Mouse (Mus musculus): ENCODE measurements around the gene Anxa7. TPM values are rescaled to one million over a fixed set of nuclear protein-coding genes. Genes with fewer than 3 reads are reported as not detected.

The Anxa7 gene
- 43.4 and 69.8 TPM in 2 replicates for polyA plus RNA-seq (2015; fragmentation: Nextera tagmentation; extraction: Ambion mirVana)

GRCm38 (mm10) chr14:20479291-20480194 is at the start of gene Anxa7:
Gene Anxa7, minus strand, starts transcription at chr14:20480133.

GRCm38 (mm10) chr14:20496603-20497002 is 16.7 kb upstream of the Anxa7 start, which contains the start of gene Mss51:
Gene Mss51, minus strand, starts transcription at chr14:20496901.

DNA sequence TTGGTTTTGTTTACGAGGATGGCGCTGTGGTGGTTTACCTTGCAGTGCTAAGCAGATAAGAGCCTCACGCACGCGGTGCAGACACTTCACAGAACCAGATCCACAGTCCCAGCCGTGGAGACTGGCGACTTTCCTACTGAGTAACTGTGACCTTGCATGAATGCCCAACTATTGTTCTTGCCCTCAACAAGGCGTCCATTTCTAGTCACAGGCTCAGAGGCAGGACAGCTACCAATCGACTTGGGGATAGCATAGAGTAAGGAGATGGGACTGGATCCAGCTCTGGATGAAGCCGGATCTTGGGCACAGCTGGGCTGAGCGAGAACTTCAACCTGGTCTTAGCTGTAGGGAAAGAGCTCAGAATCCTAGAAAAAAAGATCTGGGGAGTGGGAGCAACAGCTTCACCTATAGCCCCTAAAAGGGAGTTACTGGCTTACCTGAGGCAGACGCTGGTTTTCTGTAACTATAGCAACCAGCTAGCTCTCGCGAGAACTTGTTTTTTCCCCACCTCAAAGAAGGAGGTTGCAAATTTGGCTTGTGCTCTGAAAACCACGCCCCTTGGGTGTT is 28.1 kb downstream of the Anxa7 start, which contains the start of gene Cfap70:
Cfap70 (minus strand) TSS at position 462 of the 567 bp plus-strand sequence.

Other genes with a start within 250 kb of the Anxa7 start
- 0.15 TPM in 1 of 2 replicates, not detected in the other for gene Kcnk16, start 210.9 kb downstream of the Anxa7 start, polyA plus RNA-seq (2015; fragmentation: Nextera tagmentation; extraction: Ambion mirVana)
- gene Nudt13, start 185.4 kb downstream of the Anxa7 start, polyA plus RNA-seq (2015; fragmentation: Nextera tagmentation; extraction: Ambion mirVana): 14.6 and 25.8 TPM in 2 replicates
- gene Ecd, start 132.0 kb downstream of the Anxa7 start, polyA plus RNA-seq (2015; fragmentation: Nextera tagmentation; extraction: Ambion mirVana): 22.5 and 33.4 TPM in 2 replicates
- gene Fam149b, start 132.0 kb downstream of the Anxa7 start, polyA plus RNA-seq (2015; fragmentation: Nextera tagmentation; extraction: Ambion mirVana): 19.8 and 19.9 TPM in 2 replicates
- gene Dnajc9, start 91.2 kb downstream of the Anxa7 start, polyA plus RNA-seq (2015; fragmentation: Nextera tagmentation; extraction: Ambion mirVana): 68.1 and 85.6 TPM in 2 replicates
- 117 and 138 TPM in 2 replicates for gene Mrps16, start 86.5 kb downstream of the Anxa7 start, polyA plus RNA-seq (2015; fragmentation: Nextera tagmentation; extraction: Ambion mirVana)
- gene Cfap70, start 27.9 kb downstream of the Anxa7 start, polyA plus RNA-seq (2015; fragmentation: Nextera tagmentation; extraction: Ambion mirVana): 1.4 and 1.7 TPM in 2 replicates
- gene Mss51, start 16.8 kb upstream of the Anxa7 start, polyA plus RNA-seq (2015; fragmentation: Nextera tagmentation; extraction: Ambion mirVana): 0.35 TPM in 2 replicates
- 29.0 and 31.8 TPM in 2 replicates for gene Ppp3cb, start 66.4 kb upstream of the Anxa7 start, polyA plus RNA-seq (2015; fragmentation: Nextera tagmentation; extraction: Ambion mirVana)
- 2.5 and 3.9 TPM in 2 replicates for gene Usp54, start 160.9 kb upstream of the Anxa7 start, polyA plus RNA-seq (2015; fragmentation: Nextera tagmentation; extraction: Ambion mirVana)
- gene Myoz1, start 176.4 kb upstream of the Anxa7 start, polyA plus RNA-seq (2015; fragmentation: Nextera tagmentation; extraction: Ambion mirVana): 1.9 and 5.8 TPM in 2 replicates
- gene Synpo2l, start 188.2 kb upstream of the Anxa7 start, polyA plus RNA-seq (2015; fragmentation: Nextera tagmentation; extraction: Ambion mirVana): 0.38 and 2.0 TPM in 2 replicates
- 30.9 and 45.5 TPM in 2 replicates for gene Sec24c, start 194.2 kb upstream of the Anxa7 start, polyA plus RNA-seq (2015; fragmentation: Nextera tagmentation; extraction: Ambion mirVana)
- gene Fut11, start 214.8 kb upstream of the Anxa7 start, polyA plus RNA-seq (2015; fragmentation: Nextera tagmentation; extraction: Ambion mirVana): 28.4 and 31.5 TPM in 2 replicates
- gene Chchd1, start 222.9 kb upstream of the Anxa7 start, polyA plus RNA-seq (2015; fragmentation: Nextera tagmentation; extraction: Ambion mirVana): 344 and 686 TPM in 2 replicates
- gene Zswim8, start 227.4 kb upstream of the Anxa7 start, polyA plus RNA-seq (2015; fragmentation: Nextera tagmentation; extraction: Ambion mirVana): 15.8 and 20.1 TPM in 2 replicates